Mouse (Mus musculus) CH12.LX (cell line): ENCODE measurements around the gene Gstm5. TPM values are rescaled to one million over a fixed set of nuclear protein-coding genes. Genes with fewer than 3 reads are reported as not detected.

Source experiments
- DNase-seq: peaks from one replicate; pipeline ENCODE4 v3.0.0-alpha.2; 2013; ENCODE audit errors: extremely low read depth
- H3K27ac ChIP-seq: 2 replicates; pipeline ENCODE4 v1.5.1; 2012; ENCODE audit warnings: low read depth, mild to moderate bottlenecking, control low read depth, moderate library complexity; ENCODE audit not compliant: insufficient read depth
- H3K27me3 ChIP-seq: replicated peaks from 2 replicates; pipeline ENCODE3; 2012; ENCODE audit warnings: inconsistent platforms
- H3K36me3 ChIP-seq, 2 experiments: replicated peaks in 1 of 2; 2 replicates each; pipeline versions ENCODE3 to v1.6.1; 2012; ENCODE audit warnings: inconsistent platforms in 1 of 2, low read length in 1 of 2, mild to moderate bottlenecking in 1 of 2, mixed read lengths in 1 of 2, moderate library complexity in 1 of 2; ENCODE audit not compliant: control insufficient read depth in 1 of 2, insufficient read depth in 1 of 2
- H3K4me1 ChIP-seq, 2 experiments: 2 replicates each; pipeline ENCODE4 v1.6.1; 2012; ENCODE audit warnings: inconsistent platforms in 1 of 2, moderate library complexity in 1 of 2; ENCODE audit not compliant: insufficient read depth in 2 of 2, control insufficient read depth in 1 of 2
- H3K4me2 ChIP-seq: 2 replicates; pipeline ENCODE4 v1.6.1; 2012; ENCODE audit warnings: low read depth, mild to moderate bottlenecking, control low read depth; ENCODE audit not compliant: poor library complexity, insufficient read depth, severe bottlenecking
- H3K4me3 ChIP-seq, 3 experiments: fragments of 150-350 bp in 1 of 3; sonication (generic) in 1 of 3; replicated peaks in 1 of 3; 2 replicates each; pipeline versions ENCODE3 to v1.5.1; 2011 to 2012; ENCODE audit warnings: low read depth in 2 of 3, low read length in 2 of 3, mild to moderate bottlenecking in 2 of 3, moderate library complexity in 2 of 3, control low read depth in 1 of 3, improper control_type of control experiment in 1 of 3, inconsistent platforms in 1 of 3, mixed read lengths in 1 of 3; ENCODE audit not compliant: poor library complexity in 1 of 3
- H3K79me2 ChIP-seq: replicated peaks from 2 replicates; pipeline ENCODE4 v1.6.1; 2012; ENCODE audit warnings: mild to moderate bottlenecking, moderate library complexity; ENCODE audit not compliant: control insufficient read depth, poor library complexity, insufficient read depth, severe bottlenecking; ENCODE audit errors: extremely low read depth
- H3K9ac ChIP-seq: 2 replicates; pipeline ENCODE4 v1.6.1; 2012; ENCODE audit warnings: low read depth, mild to moderate bottlenecking, control low read depth, moderate library complexity; ENCODE audit not compliant: insufficient read depth
- H3K9me3 ChIP-seq: replicated peaks from 2 replicates; pipeline ENCODE3; 2012; ENCODE audit warnings: low read length, inconsistent platforms, mixed read lengths
- BHLHE40 ChIP-seq: IDR thresholded peaks from 2 replicates; pipeline ENCODE4 v1.6.1; 2011; ENCODE audit warnings: mild to moderate bottlenecking, low read depth, low read length, improper control_type of control experiment
- CTCF ChIP-seq, 2 experiments: IDR thresholded peaks in 1 of 2; conservative IDR thresholded peaks in 1 of 2; 2 replicates each; pipeline ENCODE4 v1.5.1; 2011 to 2012; ENCODE audit warnings: low read depth in 2 of 2, low read length in 2 of 2, improper control_type of control experiment in 1 of 2, inconsistent platforms in 1 of 2, mild to moderate bottlenecking in 1 of 2, moderate library complexity in 1 of 2
- ELF1 ChIP-seq: IDR thresholded peaks from 2 replicates; pipeline ENCODE4 v1.6.1; 2014; ENCODE audit warnings: low read depth, mild to moderate bottlenecking, inconsistent platforms, low read length, improper control_type of control experiment
- EP300 ChIP-seq: IDR thresholded peaks from 2 replicates; pipeline ENCODE4 v1.6.1; 2011; ENCODE audit warnings: low read length, improper control_type of control experiment
- HCFC1 ChIP-seq: IDR thresholded peaks from 2 replicates; pipeline ENCODE4 v1.6.1; 2012; ENCODE audit warnings: low read depth, mild to moderate bottlenecking, inconsistent platforms, low read length, improper control_type of control experiment
- MAZ ChIP-seq: IDR thresholded peaks from 2 replicates; pipeline ENCODE4 v1.6.1; 2012; ENCODE audit warnings: low read depth, mild to moderate bottlenecking, inconsistent platforms, low read length, improper control_type of control experiment, moderate library complexity
- MEF2A ChIP-seq: IDR thresholded peaks from 2 replicates; pipeline ENCODE4 v1.6.1; 2014; ENCODE audit warnings: low read depth, mild to moderate bottlenecking, inconsistent platforms, low read length, improper control_type of control experiment, borderline replicate concordance
- MYC ChIP-seq: IDR thresholded peaks from 2 replicates; pipeline ENCODE4 v1.6.1; 2011; ENCODE audit warnings: low read depth, mild to moderate bottlenecking, improper control_type of control experiment, low read length
- RAD21 ChIP-seq: IDR thresholded peaks from 2 replicates; pipeline ENCODE4 v1.6.1; 2011; ENCODE audit warnings: low read depth, mild to moderate bottlenecking, low read length, improper control_type of control experiment, moderate library complexity
- RCOR1 ChIP-seq: conservative IDR thresholded peaks from 2 replicates; pipeline ENCODE4 v1.6.1; 2012; ENCODE audit warnings: low read depth, mild to moderate bottlenecking, inconsistent platforms, low read length, improper control_type of control experiment
- TCF12 ChIP-seq: IDR thresholded peaks from 2 replicates; pipeline ENCODE4 v1.6.1; 2014; ENCODE audit warnings: low read depth, mild to moderate bottlenecking, inconsistent platforms, low read length, improper control_type of control experiment
- UBTF ChIP-seq: IDR thresholded peaks from 2 replicates; pipeline ENCODE4 v1.6.1; 2012; ENCODE audit warnings: low read depth, mild to moderate bottlenecking, inconsistent platforms, low read length, improper control_type of control experiment, moderate library complexity
- USF2 ChIP-seq: conservative IDR thresholded peaks from 2 replicates; pipeline ENCODE4 v1.6.1; 2011; ENCODE audit warnings: low read depth, low read length, improper control_type of control experiment
- ZC3H11A ChIP-seq: IDR thresholded peaks from 2 replicates; pipeline ENCODE4 v1.6.1; 2012; ENCODE audit warnings: low read depth, mild to moderate bottlenecking, inconsistent platforms, low read length, improper control_type of control experiment
- ZKSCAN1 ChIP-seq: IDR thresholded peaks from 2 replicates; pipeline ENCODE4 v1.6.1; 2012; ENCODE audit warnings: low read depth, inconsistent platforms, low read length, improper control_type of control experiment, borderline replicate concordance
- dilution Hi-C: fragments of 300-500 bp; cut with MboI; formaldehyde crosslinking; loops from 2 replicates; pipeline ENCODE4 v1.14.3; 2020; ENCODE audit warnings: low sequenced_read_pairs; ENCODE audit not compliant: extremely low pct_unique_long_range_greater_than_20kb, extremely low pct_ligation_motif_present
- in situ Hi-C: fragments of 300-500 bp; cut with MboI; formaldehyde crosslinking; loops from 3 replicates; pipeline ENCODE4 v1.14.3; 2019; ENCODE audit warnings: low sequenced_read_pairs, low pct_ligation_motif_present, low pct_unique_long_range_greater_than_20kb, mixed read lengths
- polyA plus RNA-seq: library from polyadenylated mRNA; unstranded; fragments of >175 nt; gene quantifications from 2 replicates; pipeline ENCODE4 v1.2.1, GENCODE M21; 2012; ENCODE audit warnings: low read depth; ENCODE audit not compliant: insufficient read length
- total RNA-seq, 2 experiments: library from RNA; depleted of rRNA; stranded (reverse); fragments of 300-350 nt in 1 of 2; fragments of >200 nt in 1 of 2; gene quantifications; 2 replicates each; pipeline ENCODE4 v1.2.3; 2012 to 2014

The Gstm5 gene
- total and polyA plus RNA-seq, 3 experiments: 2.2 to 4.9 (median 4.2) TPM

DNA sequence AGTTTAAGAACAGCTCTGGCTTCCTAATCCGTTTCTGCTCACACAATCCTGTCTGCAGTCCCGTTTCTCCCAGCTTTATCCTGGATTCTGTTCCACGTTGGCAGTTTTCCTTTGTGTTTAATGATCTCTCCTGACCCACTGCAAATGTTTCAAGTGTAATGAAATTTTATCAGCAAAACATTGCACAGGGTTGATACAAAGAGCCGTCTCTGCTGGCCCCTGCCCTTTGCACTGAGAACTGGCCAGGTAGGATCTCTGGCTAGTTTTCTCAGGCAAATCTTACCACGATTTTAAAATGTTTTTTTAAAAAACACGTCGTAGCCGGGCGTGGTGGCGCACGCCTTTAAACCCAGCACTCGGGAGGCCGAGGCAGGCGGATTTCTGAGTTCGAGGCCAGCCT lies 21.1 kb downstream of the Gstm5 start:
- H3K27me3 ChIP-seq: peaks cover 24% of the 10 kb centered on the region
- H3K27ac ChIP-seq: no peak overlapping the region
- H3K4me1 ChIP-seq: no peaks in the 10 kb centered on the region
- no peak for DNase-seq
- no peak for TF ChIP-seq BHLHE40
- TF ChIP-seq USF2: no peak
- TF ChIP-seq EP300: no peak
- TF ChIP-seq TCF12: no peak
- TF ChIP-seq ZC3H11A: no peak
- TF ChIP-seq UBTF: no peak
- no peak for TF ChIP-seq MYC
- TF ChIP-seq ZKSCAN1: no peak
- TF ChIP-seq HCFC1: no peak
- no peak for TF ChIP-seq MEF2A
- no peak for TF ChIP-seq RAD21
- TF ChIP-seq ELF1: no peak
- TF ChIP-seq MAZ: no peak
- TF ChIP-seq, all 38 proteins: peak for 0
- Histone ChIP-seq H3K9me3 (peaks cover 2% of the 10 kb centered on the region), H3K79me2 (no peaks in the 10 kb centered on the region), H3K4me3 (no peak overlapping the region), H3K36me3 (no peaks in the 10 kb centered on the region), H3K9ac (no peak overlapping the region), H3K4me2 (no peak overlapping the region)
- dilution Hi-C loops (no loop called here), in situ Hi-C loops (loop anchor here (10.0 kb wide), 1 partner anchor 52 kb away; no protein-coding TSS in a partner anchor)

DNA sequence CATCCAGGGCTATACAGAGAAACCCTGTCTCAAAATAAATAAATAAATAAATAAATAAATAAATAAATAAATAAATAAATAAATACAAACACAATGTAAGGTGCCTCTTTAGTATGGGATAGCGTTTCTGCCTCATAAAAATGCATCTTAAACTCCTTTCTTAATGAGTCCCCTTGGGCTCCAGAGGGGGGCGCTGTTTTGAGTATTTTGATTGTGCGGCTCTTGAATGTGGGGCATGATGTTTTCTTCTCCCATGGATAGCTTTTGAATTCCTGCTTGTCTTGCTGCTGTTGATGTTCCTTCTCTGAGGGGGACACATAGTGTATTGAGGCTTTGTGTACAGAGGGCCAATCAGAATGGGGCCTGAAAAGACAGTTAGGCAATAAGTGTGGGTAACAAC lies 21.5 kb downstream of the Gstm5 start:
- no peak overlapping the region for H3K4me2 ChIP-seq
- no peak overlapping the region for H3K27ac ChIP-seq
- H3K79me2 ChIP-seq: no peaks in the 10 kb centered on the region
- in situ Hi-C loops (loop anchor here (10.0 kb wide), 1 partner anchor 52 kb away; no protein-coding TSS in a partner anchor), dilution Hi-C loops (no loop called here)
- no peaks in the 10 kb centered on the region for H3K4me1 ChIP-seq
- H3K4me3 ChIP-seq: no peak overlapping the region
- H3K27me3 ChIP-seq: peaks cover 22% of the 10 kb centered on the region
- DNase-seq: peak; percentile 21
- H3K9ac ChIP-seq: no peak overlapping the region
- peaks cover 2% of the 10 kb centered on the region for H3K9me3 ChIP-seq
- H3K36me3 ChIP-seq: no peaks in the 10 kb centered on the region
- TF ChIP-seq CTCF (conservative IDR thresholded peaks at IDR 0.05 in 1 of 2, IDR thresholded peaks at IDR 0.05 in 1 of 2; ENCODE audit: low read depth in 2 of 2, low read length in 2 of 2) (peak; percentile 20 to 42; a peak in 2 of 4 replicates), RCOR1 (no peak), MEF2A (no peak)
- TF ChIP-seq, all 38 proteins: peak for 1
